Mouse (Mus musculus) cerebellum, postnatal 25 days (tissue): Measurements from ENCODE around the gene Acsf2.

Source experiments
- DNase-seq, 2 experiments: peaks; one replicate each; pipeline ENCODE4 v3.0.0; 2021; ENCODE audit warnings: mixed read lengths in 2 of 2

The Acsf2 gene

GRCm38 (mm10) chr11:94598437-94599120, 3.1 kb downstream of the Acsf2 start:
- DNase-seq, result no peak

- peak in 1 of 2 experiments; percentile 22 for DNase-seq
Observed at GRCm38 (mm10) chr11:94597319-94597718, 4.4 kb downstream of the Acsf2 start.

- DNase-seq, result no peak
Observed at GRCm38 (mm10) chr11:94596311-94596852, 5.3 kb downstream of the Acsf2 start.

- DNase-seq, result no peak
Observed at GRCm38 (mm10) chr11:94587511-94587910, 14.2 kb downstream of the Acsf2 start.

GRCm38 (mm10) chr11:94585091-94585490, 16.6 kb downstream of the Acsf2 start:
- no peak for DNase-seq

- no peak for DNase-seq
Observed at GRCm38 (mm10) chr11:94580111-94580740, 21.4 kb downstream of the Acsf2 start.

- DNase-seq, result peak; percentile 53 to 70
Observed at GRCm38 (mm10) chr11:94576361-94576760, 25.3 kb downstream of the Acsf2 start.

GRCm38 (mm10) chr11:94575036-94575435, 26.6 kb downstream of the Acsf2 start:
- no peak for DNase-seq

GRCm38 (mm10) chr11:94574560-94574959, 27.1 kb downstream of the Acsf2 start:
- DNase-seq, result no peak

- DNase-seq, result no peak
Observed at GRCm38 (mm10) chr11:94571850-94572249, 29.8 kb downstream of the Acsf2 start.

- DNase-seq, result no peak
Observed at GRCm38 (mm10) chr11:94570612-94571011, 31.1 kb downstream of the Acsf2 start.

GRCm38 (mm10) chr11:94567326-94567725, 34.3 kb downstream of the Acsf2 start:
- DNase-seq, result no peak

GRCm38 (mm10) chr11:94566534-94566933, 35.1 kb downstream of the Acsf2 start:
- no peak for DNase-seq

GRCm38 (mm10) chr11:94565151-94565479, 36.6 kb downstream of the Acsf2 start:
- peak in 1 of 2 experiments; percentile 43 for DNase-seq

- peak in 1 of 2 experiments; percentile 39 for DNase-seq
Observed at GRCm38 (mm10) chr11:94564437-94565150, 37.1 kb downstream of the Acsf2 start, which contains the start of gene Chad. TSS of gene Chad (plus strand) at chr11:94565047.

GRCm38 (mm10) chr11:94563821-94564220, 37.9 kb downstream of the Acsf2 start:
- DNase-seq, result no peak

- DNase-seq, result no peak
Observed at GRCm38 (mm10) chr11:94563383-94563782, 38.3 kb downstream of the Acsf2 start.

GRCm38 (mm10) chr11:94558226-94558625, 43.4 kb downstream of the Acsf2 start:
- DNase-seq, result no peak

- DNase-seq, result no peak
Observed at GRCm38 (mm10) chr11:94550442-94550744, 51.3 kb downstream of the Acsf2 start.

GRCm38 (mm10) chr11:94549691-94550441, 51.8 kb downstream of the Acsf2 start:
- no peak for DNase-seq

GRCm38 (mm10) chr11:94548888-94549690, 52.6 kb downstream of the Acsf2 start, which contains the start of gene Rsad1:
TSS of gene Rsad1 (minus strand) at chr11:94549255.
- DNase-seq, result peak; percentile 98
